Mouse (Mus musculus) T-helper 1 cell (primary cell): ENCODE measurements at regions not wholly inside any gene's neighbourhood (a gene's known extent, or its start where the extent isn't known, plus 50 kb on each side); places are given as distances from the start of the nearest gene placed in this dataset.

Experiments
- in situ Hi-C: fragments of 300-600 bp; cut with MboI, MseI; formaldehyde crosslinking; loops from one replicate; pipeline ENCODE4 v1.15.1; 2025; ENCODE audit warnings: high pct_unique_total_duplicates

GRCm38 (mm10) chr2:30699797-30700454 is 103.5 kb downstream of the 1700001O22Rik start:
- in situ Hi-C loops: no loop called here

- in situ Hi-C loops: no loop called here
Observed at GRCm38 (mm10) chr2:30698758-30699535, 104.1 kb downstream of the Cstad start.

- in situ Hi-C loops: no loop called here
Observed at GRCm38 (mm10) chr2:30697851-30698250, 103.0 kb downstream of the Cstad start.

- in situ Hi-C loops: no loop called here
Observed at GRCm38 (mm10) chr2:30695771-30696456, 101.1 kb downstream of the Cstad start.

- in situ Hi-C loops: no loop called here
Observed at GRCm38 (mm10) chr2:30695041-30695440, 100.2 kb downstream of the Cstad start.

- in situ Hi-C loops: no loop called here
Observed at GRCm38 (mm10) chr2:30693206-30694035, 98.6 kb downstream of the Cstad start.

GRCm38 (mm10) chr2:30692561-30693205 is 97.8 kb downstream of the Cstad start:
- in situ Hi-C loops: no loop called here

- in situ Hi-C loops: no loop called here
Observed at GRCm38 (mm10) chr2:30691857-30692560, 97.2 kb downstream of the Cstad start.

- in situ Hi-C loops: no loop called here
Observed at GRCm38 (mm10) chr2:30690925-30691856, 96.4 kb downstream of the Cstad start.

GRCm38 (mm10) chr2:30690307-30690706 is 95.5 kb downstream of the Cstad start:
- in situ Hi-C loops: no loop called here

GRCm38 (mm10) chr2:30688402-30688801 is 93.6 kb downstream of the Cstad start:
- in situ Hi-C loops: no loop called here

- in situ Hi-C loops: no loop called here
Observed at GRCm38 (mm10) chr2:30687121-30687551, 92.3 kb downstream of the Cstad start.

GRCm38 (mm10) chr2:30686359-30686758 is 91.5 kb downstream of the Cstad start:
- in situ Hi-C loops: no loop called here

GRCm38 (mm10) chr2:30685137-30685860 is 90.5 kb downstream of the Cstad start:
- in situ Hi-C loops: no loop called here

GRCm38 (mm10) chr2:30684461-30684860 is 89.6 kb downstream of the Cstad start:
- in situ Hi-C loops: no loop called here

GRCm38 (mm10) chr2:30682146-30682825 is 87.4 kb downstream of the Cstad start:
- in situ Hi-C loops: no loop called here

GRCm38 (mm10) chr2:30681642-30682041 is 86.8 kb downstream of the Cstad start:
- in situ Hi-C loops: no loop called here

- in situ Hi-C loops: loop anchor here (5.0 to 10.0 kb wide), 2 partner anchors 676 to 843 kb away; no protein-coding TSS in a partner anchor
Observed at GRCm38 (mm10) chr2:30679041-30679440, 84.2 kb downstream of the Cstad start.
